Mouse (Mus musculus) megakaryocyte, adult 5-6 weeks (primary cell): Measurements from ENCODE around the gene Clpsl2. TPM values are rescaled to one million over a fixed set of nuclear protein-coding genes. Genes with fewer than 3 reads are reported as not detected.

Experiments used
- ATAC-seq: 2 replicates; pipeline ENCODE4 v1.8.0; 2016; ENCODE audit warnings: mild to moderate bottlenecking, inconsistent platforms; ENCODE audit not compliant: poor library complexity, severe bottlenecking
- total RNA-seq, 2 experiments: library from RNA; stranded (forward) in 1 of 2; stranded (reverse) in 1 of 2; fragments of 153-499, 151-499 nt in 1 of 2; fragments of 221-1000, 200-1000 nt in 1 of 2; gene quantifications; 2 replicates each; pipeline versions ENCODE4 v1.2.3 to v1.2.4; 2015 to 2017

Gene Clpsl2
- total RNA-seq, 2 experiments from 2014 or later: not detected

GRCm38 (mm10) chr17:28556635-28557396 lies 7.6 kb downstream of the Clpsl2 start:
- ATAC-seq: no peak

GRCm38 (mm10) chr17:28557772-28558171 lies 8.6 kb downstream of the Clpsl2 start:
- ATAC-seq: no peak

- no peak for ATAC-seq
Measured at GRCm38 (mm10) chr17:28560598-28560997, 11.4 kb downstream of the Clpsl2 start, which contains the start of gene Clps. TSS of gene Clps (minus strand) at chr17:28560766.

GRCm38 (mm10) chr17:28561613-28562012 lies 12.4 kb downstream of the Clpsl2 start:
- ATAC-seq: no peak

GRCm38 (mm10) chr17:28565181-28565580 lies 16.0 kb downstream of the Clpsl2 start:
- no peak for ATAC-seq

GRCm38 (mm10) chr17:28567541-28567940 lies 18.3 kb downstream of the Clpsl2 start:
- no peak for ATAC-seq

GRCm38 (mm10) chr17:28571868-28572267 lies 22.7 kb downstream of the Clpsl2 start:
- ATAC-seq: no peak

- ATAC-seq: no peak
Measured at GRCm38 (mm10) chr17:28572521-28572920, 23.3 kb downstream of the Clpsl2 start.

- ATAC-seq: no peak
Measured at GRCm38 (mm10) chr17:28572941-28573340, 23.7 kb downstream of the Clpsl2 start.

- ATAC-seq: peak; percentile 52; the same call in 1 of the 2 replicates
Measured at GRCm38 (mm10) chr17:28575244-28576125, 26.3 kb downstream of the Clpsl2 start, which contains the start of gene Lhfpl5. TSS of gene Lhfpl5 (plus strand) at chr17:28575641.

- peak; percentile 59 for ATAC-seq
Measured at GRCm38 (mm10) chr17:28580396-28580795, 31.2 kb downstream of the Clpsl2 start.

GRCm38 (mm10) chr17:28581056-28581455 lies 31.8 kb downstream of the Clpsl2 start:
- ATAC-seq: no peak

- ATAC-seq: no peak
Measured at GRCm38 (mm10) chr17:28586509-28586908, 37.3 kb downstream of the Clpsl2 start.

- ATAC-seq: no peak
Measured at GRCm38 (mm10) chr17:28588591-28588990, 39.4 kb downstream of the Clpsl2 start.

- no peak for ATAC-seq
Measured at GRCm38 (mm10) chr17:28590596-28590995, 41.4 kb downstream of the Clpsl2 start.

GRCm38 (mm10) chr17:28591476-28591875 lies 42.3 kb downstream of the Clpsl2 start:
- ATAC-seq: no peak

GRCm38 (mm10) chr17:28592998-28593397 lies 43.8 kb downstream of the Clpsl2 start:
- peak; percentile 83 for ATAC-seq

GRCm38 (mm10) chr17:28593965-28594364 lies 44.8 kb downstream of the Clpsl2 start:
- peak; percentile 49 for ATAC-seq

GRCm38 (mm10) chr17:28600780-28601179 lies 51.6 kb downstream of the Clpsl2 start:
- ATAC-seq: no peak

GRCm38 (mm10) chr17:28601557-28602250 lies 52.5 kb downstream of the Clpsl2 start:
- ATAC-seq: no peak
